Mouse (Mus musculus): ENCODE measurements around the gene Rxrg. TPM values are rescaled to one million over a fixed set of nuclear protein-coding genes. Genes with fewer than 3 reads are reported as not detected.

The Rxrg gene
- not detected in 4 replicates for total RNA-seq (2023)

GRCm38 (mm10) chr1:167598255-167599081, at the start of gene Rxrg:
Gene Rxrg, plus strand, starts transcription at chr1:167598384.

GRCm38 (mm10) chr1:167689232-167689261, 90.9 kb downstream of the Rxrg start, which contains the start of gene Lmx1a:
Gene Lmx1a, plus strand, starts transcription at chr1:167689237.

Other genes starting within 250 kb of the Rxrg start
- gene Aldh9a1, start 248.4 kb upstream of the Rxrg start, total RNA-seq (2023) = 35.4 to 39.9 TPM (median 38.5 TPM) in 4 replicates
- gene Mgst3, start 204.5 kb upstream of the Rxrg start, total RNA-seq (2023) = 2.9 to 6.8 TPM (median 5.3 TPM) in 4 replicates
- gene Lrrc52, start 131.6 kb upstream of the Rxrg start, total RNA-seq (2023) = not detected in 4 replicates
- not detected in 4 replicates for gene Lmx1a, start 90.9 kb downstream of the Rxrg start, total RNA-seq (2023)